Mouse (Mus musculus) kidney, adult 18-20 months (tissue): ENCODE measurements around the gene Acsbg1.

Source experiments
- DNase-seq: peaks from one replicate; pipeline ENCODE4 v3.0.0; 2021

The Acsbg1 gene

GRCm38 (mm10) chr9:54666116-54666515 is 4.4 kb upstream of the Acsbg1 start:
- DNase-seq, result no peak

- no peak for DNase-seq
These were observed 2.7 kb upstream of the Acsbg1 start for GRCm38 (mm10) chr9:54664358-54664757.

- DNase-seq, result no peak
These were observed 2.9 kb downstream of the Acsbg1 start for GRCm38 (mm10) chr9:54658773-54659172.

GRCm38 (mm10) chr9:54656402-54656801 is 5.3 kb downstream of the Acsbg1 start:
- DNase-seq, result no peak

GRCm38 (mm10) chr9:54655846-54656245 is 5.8 kb downstream of the Acsbg1 start:
- no peak for DNase-seq

GRCm38 (mm10) chr9:54652778-54653177 is 8.9 kb downstream of the Acsbg1 start:
- DNase-seq, result no peak

GRCm38 (mm10) chr9:54649360-54649759 is 12.3 kb downstream of the Acsbg1 start:
- no peak for DNase-seq

GRCm38 (mm10) chr9:54647456-54647855 is 14.2 kb downstream of the Acsbg1 start:
- DNase-seq, result no peak

- no peak for DNase-seq
These were observed 15.4 kb downstream of the Acsbg1 start for GRCm38 (mm10) chr9:54646252-54646651.

- no peak for DNase-seq
These were observed 16.1 kb downstream of the Acsbg1 start for GRCm38 (mm10) chr9:54645530-54645929.

GRCm38 (mm10) chr9:54643179-54643578 is 18.5 kb downstream of the Acsbg1 start:
- DNase-seq, result no peak

- no peak for DNase-seq
These were observed 19.1 kb downstream of the Acsbg1 start for GRCm38 (mm10) chr9:54642556-54642955.

- DNase-seq, result no peak
These were observed 19.5 kb downstream of the Acsbg1 start for GRCm38 (mm10) chr9:54642149-54642548.

- no peak for DNase-seq
These were observed 20.1 kb downstream of the Acsbg1 start for GRCm38 (mm10) chr9:54641548-54641947.

- no peak for DNase-seq
These were observed 22.5 kb downstream of the Acsbg1 start for GRCm38 (mm10) chr9:54639192-54639591.

GRCm38 (mm10) chr9:54637510-54638314 is 24.0 kb downstream of the Acsbg1 start:
- no peak for DNase-seq

- DNase-seq, result no peak
These were observed 28.3 kb downstream of the Acsbg1 start for GRCm38 (mm10) chr9:54633401-54633800.

- no peak for DNase-seq
These were observed 30.8 kb downstream of the Acsbg1 start for GRCm38 (mm10) chr9:54630905-54631304.

GRCm38 (mm10) chr9:54629613-54630261 is 31.9 kb downstream of the Acsbg1 start:
- DNase-seq, result no peak

- DNase-seq, result no peak
These were observed 32.9 kb downstream of the Acsbg1 start for GRCm38 (mm10) chr9:54628752-54629151.

- DNase-seq, result no peak
These were observed 34.4 kb downstream of the Acsbg1 start for GRCm38 (mm10) chr9:54627240-54627639.

GRCm38 (mm10) chr9:54614182-54614850 is 47.4 kb downstream of the Acsbg1 start:
- DNase-seq, result peak; percentile 15

GRCm38 (mm10) chr9:54612781-54613191 is 48.9 kb downstream of the Acsbg1 start:
- no peak for DNase-seq

- peak; percentile 68 for DNase-seq
These were observed 56.8 kb downstream of the Acsbg1 start for GRCm38 (mm10) chr9:54604886-54605285.
